ENCODE assay signal across 15 mouse cellular contexts in genomic region chr14:54897445-54897844, GRCm38 (mm10). TPM values are rescaled to one million over a fixed set of nuclear protein-coding genes. Genes with fewer than 3 reads are reported as not detected.
A peak's percentile ranks its signal among the peaks of the same experiment; 100 is the strongest.
DNase-seq lines count a peak whose midpoint lies in the region; ATAC-seq and TF ChIP-seq lines count a peak whose summit lies in the region.
"Had no signal": no experiment of that assay in that cellular context is flagged by ENCODE, and none has a peak within 500 bp of the region (broad histone marks: within the 10 kb centered on the region; RNA-seq: fewer than 3 reads in every experiment).

No protein-coding gene starts in this region.

- DNase-seq in forebrain, embryonic 11.5 days (ENCODE audit: low spot score), result no peak
- DNase-seq in kidney, adult 8-10 months, result no peak
- peak; percentile 85 for DNase-seq in ovary, adult 18-20 months (ENCODE audit: low spot score)
- DNase-seq in ovary, postnatal 10 days (ENCODE audit: low spot score), result no peak
- DNase-seq in right cerebral cortex, postnatal 4 days, result no peak
- DNase-seq: cerebellum, adult 11-12 months; kidney, adult 11 months; liver, embryonic 13.5 days had no signal

- H3K4me2 ChIP-seq in forebrain, embryonic 15.5 days (replicated peaks), result no peak overlapping the region
- H3K4me2 ChIP-seq in forebrain, embryonic 11.5 days (ENCODE audit: low read depth, low read length, severe bottlenecking), result no peak overlapping the region
- H3K4me2 ChIP-seq in kidney, embryonic 14.5 days (replicated peaks; ENCODE audit: low read depth, low read length), result no peak overlapping the region
- H3K4me2 ChIP-seq: hindbrain, embryonic 15.5 days; liver, embryonic 13.5 days had no signal

- 75% methylated on average over 2 of the region's 2 CpGs for WGBS in forebrain, embryonic 15.5 days
- WGBS in forebrain, embryonic 11.5 days, result 65% methylated on average over 2 of the region's 2 CpGs
- WGBS in kidney, embryonic 14.5 days, result 36% methylated on average over 2 of the region's 2 CpGs

- TF ChIP-seq CTCF in testis, adult 2 months (IDR thresholded peaks at IDR 0.05; ENCODE audit: control insufficient read depth, insufficient read depth, insufficient replicate concordance, low read depth, low read length), result no peak

- H3K4me3 ChIP-seq in forebrain, embryonic 15.5 days, result no peak overlapping the region
- no peak overlapping the region for H3K4me3 ChIP-seq in forebrain, embryonic 11.5 days (ENCODE audit: low read depth, low read length)
- H3K4me3 ChIP-seq in kidney, embryonic 14.5 days (ENCODE audit: low read length), result no peak overlapping the region
- peak overlapping the region; percentile 50 for H3K4me3 ChIP-seq in testis, adult 2 months (ENCODE audit: control insufficient read depth, low read depth, low read length)
- H3K4me3 ChIP-seq: hindbrain, embryonic 15.5 days; liver, embryonic 13.5 days had no signal

- peaks cover 24% of the 10 kb centered on the region for H3K4me1 ChIP-seq in forebrain, embryonic 15.5 days
- H3K4me1 ChIP-seq in forebrain, embryonic 11.5 days (replicated peaks; ENCODE audit: control insufficient read depth, insufficient read depth, low read length), result peaks cover 7% of the 10 kb centered on the region
- H3K4me1 ChIP-seq in kidney, embryonic 14.5 days (ENCODE audit: control insufficient read depth, insufficient read depth, low read length), result peaks cover 28% of the 10 kb centered on the region
- H3K4me1 ChIP-seq in testis, adult 2 months (ENCODE audit: control insufficient read depth, insufficient read depth, low read length), result peaks cover 6% of the 10 kb centered on the region

- H3K9me3 ChIP-seq in forebrain, embryonic 15.5 days, result no peaks in the 10 kb centered on the region
- H3K9me3 ChIP-seq in forebrain, embryonic 11.5 days (ENCODE audit: control insufficient read depth, low read length), result no peaks in the 10 kb centered on the region
- H3K9me3 ChIP-seq in kidney, embryonic 14.5 days (ENCODE audit: control insufficient read depth, low read length), result no peaks in the 10 kb centered on the region
- H3K9me3 ChIP-seq: hindbrain, embryonic 15.5 days; liver, embryonic 13.5 days had no signal

- no peaks in the 10 kb centered on the region for H3K27me3 ChIP-seq in forebrain, embryonic 15.5 days
- no peaks in the 10 kb centered on the region for H3K27me3 ChIP-seq in forebrain, embryonic 11.5 days (ENCODE audit: control insufficient read depth, insufficient read depth, low read length)
- no peaks in the 10 kb centered on the region for H3K27me3 ChIP-seq in kidney, embryonic 14.5 days (ENCODE audit: control insufficient read depth, insufficient read depth, low read length)
- no peaks in the 10 kb centered on the region for H3K27me3 ChIP-seq in testis, adult 2 months (ENCODE audit: control insufficient read depth, insufficient read depth, low read length)
- H3K27me3 ChIP-seq: hindbrain, embryonic 15.5 days; liver, embryonic 13.5 days had no signal

- H3K36me3 ChIP-seq in forebrain, embryonic 15.5 days, result peaks cover 36% of the 10 kb centered on the region
- H3K36me3 ChIP-seq in forebrain, embryonic 11.5 days (ENCODE audit: control insufficient read depth, insufficient read depth, low read length), result peaks cover 8% of the 10 kb centered on the region
- H3K36me3 ChIP-seq in kidney, embryonic 14.5 days (ENCODE audit: control insufficient read depth, insufficient read depth, low read length), result peaks cover 32% of the 10 kb centered on the region
- peaks cover 5% of the 10 kb centered on the region for H3K36me3 ChIP-seq in testis, adult 2 months (ENCODE audit: control insufficient read depth, insufficient read depth, low read length)

- no peak for ATAC-seq in forebrain, embryonic 15.5 days (replicated peaks)
- no peak for ATAC-seq in forebrain, embryonic 11.5 days (replicated peaks; ENCODE audit: low FRiP score)
- no peak for ATAC-seq in kidney, embryonic 14.5 days (ENCODE audit: low FRiP score, low TSS enrichment)
- ATAC-seq: forebrain, embryonic 14.5 days had no signal

- no peak for TF ChIP-seq POLR2A in testis, adult 2 months (IDR thresholded peaks at IDR 0.05; ENCODE audit: control insufficient read depth, low read depth, low read length)

- no peak overlapping the region for H3K9ac ChIP-seq in forebrain, embryonic 15.5 days (replicated peaks)
- H3K9ac ChIP-seq in forebrain, embryonic 11.5 days (ENCODE audit: low read length), result no peak overlapping the region
- H3K9ac ChIP-seq in kidney, embryonic 14.5 days (ENCODE audit: low read depth, low read length), result no peak overlapping the region
- H3K9ac ChIP-seq: hindbrain, embryonic 15.5 days; liver, embryonic 13.5 days had no signal

- peak overlapping the region; percentile 31; the same call in 1 of the 2 replicates for H3K27ac ChIP-seq in forebrain, embryonic 15.5 days (replicated peaks)
- H3K27ac ChIP-seq in forebrain, embryonic 11.5 days (ENCODE audit: low read depth, low read length), result no peak overlapping the region
- H3K27ac ChIP-seq in kidney, embryonic 14.5 days (ENCODE audit: low read depth, low read length), result peak overlapping the region; percentile 55; the same call in 1 of the 2 replicates
- peak overlapping the region; percentile 85 for H3K27ac ChIP-seq in testis, adult 2 months (ENCODE audit: control insufficient read depth, insufficient read depth, low read depth, low read length)
- H3K27ac ChIP-seq: hindbrain, embryonic 15.5 days; liver, embryonic 13.5 days had no signal

RNA-seq across cellular contexts. Expression of gene Pabpn1, which starts 5.1 kb away (rescaled TPM):
- polyA plus RNA-seq in forebrain, embryonic 15.5 days (2015; fragmentation: Nextera tagmentation; extraction: Ambion mirVana), result 163 and 164 TPM in 2 replicates
- 182 and 221 TPM in 2 replicates for polyA plus RNA-seq in forebrain, embryonic 11.5 days (2014; fragmentation: Nextera tagmentation; extraction: Ambion mirVana)
- polyA plus RNA-seq in kidney, embryonic 14.5 days (2014; fragmentation: Nextera tagmentation; extraction: Ambion mirVana), result 178 and 227 TPM in 2 replicates
- polyA plus RNA-seq in testis, adult 2 months (2012; rRNA removed), result 341 and 429 TPM in 2 replicates

RNA-seq across cellular contexts. Expression of gene Gm20521, which starts 14.2 kb away (rescaled TPM):
- 0.14 and 0.15 TPM in 2 replicates for polyA plus RNA-seq in forebrain, embryonic 15.5 days (2015; fragmentation: Nextera tagmentation; extraction: Ambion mirVana)
- not detected in 2 replicates for polyA plus RNA-seq in forebrain, embryonic 11.5 days (2014; fragmentation: Nextera tagmentation; extraction: Ambion mirVana)
- polyA plus RNA-seq in kidney, embryonic 14.5 days (2014; fragmentation: Nextera tagmentation; extraction: Ambion mirVana), result 0.44 TPM in 1 of 2 replicates, not detected in the other
- 2.0 and 2.2 TPM in 2 replicates for polyA plus RNA-seq in testis, adult 2 months (2012; rRNA removed)
- polyA plus RNA-seq: embryonic facial prominence, embryonic 14.5 days; forebrain, embryonic 14.5 days; hindbrain, embryonic 15.5 days; lung, embryonic 16.5 days had no signal

RNA-seq across cellular contexts. Expression of gene Bcl2l2, which starts 14.3 kb away (rescaled TPM):
- 3.5 and 3.6 TPM in 2 replicates for polyA plus RNA-seq in forebrain, embryonic 15.5 days (2015; fragmentation: Nextera tagmentation; extraction: Ambion mirVana)
- 3.1 and 3.2 TPM in 2 replicates for polyA plus RNA-seq in forebrain, embryonic 11.5 days (2014; fragmentation: Nextera tagmentation; extraction: Ambion mirVana)
- polyA plus RNA-seq in kidney, embryonic 14.5 days (2014; fragmentation: Nextera tagmentation; extraction: Ambion mirVana), result 5.3 and 6.1 TPM in 2 replicates
- polyA plus RNA-seq in testis, adult 2 months (2012; rRNA removed), result 29.4 and 31.2 TPM in 2 replicates

RNA-seq across cellular contexts. Expression of gene Slc22a17, which starts 15.5 kb away (rescaled TPM):
- polyA plus RNA-seq in forebrain, embryonic 15.5 days (2015; fragmentation: Nextera tagmentation; extraction: Ambion mirVana), result 154 and 167 TPM in 2 replicates
- 44.4 and 51.8 TPM in 2 replicates for polyA plus RNA-seq in forebrain, embryonic 11.5 days (2014; fragmentation: Nextera tagmentation; extraction: Ambion mirVana)
- polyA plus RNA-seq in kidney, embryonic 14.5 days (2014; fragmentation: Nextera tagmentation; extraction: Ambion mirVana), result 41.0 and 58.9 TPM in 2 replicates
- polyA plus RNA-seq in testis, adult 2 months (2012; rRNA removed), result 27.3 and 27.8 TPM in 2 replicates

RNA-seq across cellular contexts. Expression of gene Ppp1r3e, which starts 20.1 kb away (rescaled TPM):
- 1.7 and 2.3 TPM in 2 replicates for polyA plus RNA-seq in forebrain, embryonic 15.5 days (2015; fragmentation: Nextera tagmentation; extraction: Ambion mirVana)
- 0.69 and 1.4 TPM in 2 replicates for polyA plus RNA-seq in forebrain, embryonic 11.5 days (2014; fragmentation: Nextera tagmentation; extraction: Ambion mirVana)
- polyA plus RNA-seq in kidney, embryonic 14.5 days (2014; fragmentation: Nextera tagmentation; extraction: Ambion mirVana), result 2.9 and 4.5 TPM in 2 replicates
- 5.4 TPM in 2 replicates for polyA plus RNA-seq in testis, adult 2 months (2012; rRNA removed)
